Mouse (Mus musculus): ENCODE data around the gene Casp3. TPM values are rescaled to one million over a fixed set of nuclear protein-coding genes. Genes with fewer than 3 reads are reported as not detected.
"Not testable (repeated sequence)": the region's sequence is repeated elsewhere in the genome, so short reads cannot be mapped to it uniquely, and the experiment has no call there.

Gene Casp3
- total RNA-seq (2021), result 1 to 10 TPM; 9.1 to 9.7 TPM
- long read RNA-seq, partial matches to known transcripts, result 0 of 5 reads
- long read RNA-seq, other reads (novel, unspliced or antisense), result 1 of 5 reads

GRCm38 (mm10) chr8:46616879-46617689 lies at the start of gene Casp3, which contains the start of gene Primpol:
Gene Casp3, plus strand, starts transcription at chr8:46617291.
Gene Primpol, minus strand, starts transcription at chr8:46617212.
- DNase-seq (ENCODE audit: low spot score in 2 of 2), result peak; percentile 83 to 93

GRCm38 (mm10) chr8:46567946-46568345 lies 49.1 kb upstream of the Casp3 start:
- no peak for DNase-seq (ENCODE audit: low spot score in 2 of 2)

DNA sequence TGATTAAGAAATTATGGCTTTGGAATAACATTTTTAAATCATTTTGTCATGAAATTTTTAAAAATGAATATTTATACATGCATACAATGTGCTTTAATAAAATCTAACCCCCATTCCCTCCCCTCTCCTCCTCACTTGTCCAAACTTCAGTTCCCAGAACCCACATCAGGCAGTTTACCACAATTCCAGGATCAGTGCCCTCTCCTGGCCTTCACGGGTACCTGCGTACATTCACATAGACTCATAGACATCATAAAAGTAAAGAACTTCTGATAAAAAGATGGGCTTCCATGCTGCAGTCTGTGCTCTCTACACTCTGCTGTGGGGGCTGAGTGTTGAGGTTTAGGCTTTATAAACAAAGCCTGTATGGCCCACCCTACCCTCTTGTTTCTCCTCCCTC lies 48.1 kb upstream of the Casp3 start:
- DNase-seq (ENCODE audit: low spot score in 2 of 2), result no peak

- DNase-seq (ENCODE audit: low spot score in 2 of 2), result no peak
Measured at GRCm38 (mm10) chr8:46569659-46570441, 47.2 kb upstream of the Casp3 start.

GRCm38 (mm10) chr8:46570673-46571072 lies 46.4 kb upstream of the Casp3 start:
- no peak for DNase-seq (ENCODE audit: low spot score in 2 of 2)

DNA sequence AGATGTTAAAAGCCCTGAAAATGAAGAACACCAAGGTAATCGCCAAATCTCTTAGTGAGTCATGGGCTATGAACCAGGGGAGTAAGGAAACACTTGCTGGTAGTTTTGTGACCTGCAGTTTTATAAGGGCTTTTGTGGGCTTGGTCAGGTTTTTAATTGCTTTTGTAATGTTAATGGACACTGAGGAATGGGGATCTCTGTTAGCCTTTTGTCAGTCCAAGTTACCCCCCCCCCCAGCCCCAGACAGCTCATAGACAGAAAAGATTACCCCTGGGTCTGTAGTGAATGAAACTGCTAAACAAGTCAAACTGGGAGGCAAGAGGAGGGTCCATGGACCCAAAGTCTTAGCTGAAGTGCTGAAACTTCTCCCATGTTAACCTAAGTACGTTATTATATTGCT lies 43.6 kb upstream of the Casp3 start:
- DNase-seq (ENCODE audit: low spot score in 2 of 2), result no peak

GRCm38 (mm10) chr8:46573964-46574363 lies 43.1 kb upstream of the Casp3 start:
- DNase-seq (ENCODE audit: low spot score in 2 of 2), result no peak

DNA sequence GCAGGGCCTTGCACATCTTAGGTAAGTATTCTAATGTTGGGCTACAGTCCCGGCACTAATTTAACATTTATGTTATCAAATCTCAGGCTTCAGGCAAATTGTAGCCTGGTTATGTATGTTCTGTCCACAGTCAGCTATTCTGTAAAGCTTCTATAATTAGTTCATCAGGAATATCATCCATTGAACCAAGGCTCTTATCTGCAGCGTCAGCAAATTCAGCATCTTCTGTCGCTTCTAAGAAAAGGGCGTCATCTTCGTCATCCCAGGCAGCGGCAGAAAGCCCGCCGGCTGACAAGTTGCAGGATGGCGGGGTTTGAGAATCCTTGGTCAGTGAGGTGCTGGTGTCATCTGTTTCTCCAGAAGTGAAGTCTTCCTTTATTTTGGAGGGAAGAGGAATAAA lies 38.3 kb upstream of the Casp3 start:
- DNase-seq (ENCODE audit: low spot score in 2 of 2), result no peak

DNA sequence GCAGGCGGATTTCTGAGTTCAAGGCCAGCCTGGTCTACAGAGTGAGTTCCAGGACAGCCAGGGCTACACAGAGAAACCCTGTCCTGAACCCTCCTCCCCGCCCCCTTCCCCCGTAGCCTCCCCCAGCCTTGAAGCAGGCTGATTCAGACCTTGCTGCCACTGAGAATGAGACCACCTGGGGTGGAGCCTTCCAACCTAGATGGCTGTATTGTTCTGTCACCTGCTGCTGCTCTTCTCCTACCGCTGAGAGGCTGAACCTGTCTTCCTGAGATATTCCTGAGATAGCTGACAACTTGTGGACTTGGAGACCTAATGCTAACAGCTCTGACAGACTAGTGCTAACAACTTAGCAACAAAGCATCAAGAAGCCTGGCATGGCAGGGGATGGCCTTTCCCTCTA lies 32.8 kb upstream of the Casp3 start:
- not testable (repeated sequence) for DNase-seq (ENCODE audit: low spot score in 2 of 2)

DNA sequence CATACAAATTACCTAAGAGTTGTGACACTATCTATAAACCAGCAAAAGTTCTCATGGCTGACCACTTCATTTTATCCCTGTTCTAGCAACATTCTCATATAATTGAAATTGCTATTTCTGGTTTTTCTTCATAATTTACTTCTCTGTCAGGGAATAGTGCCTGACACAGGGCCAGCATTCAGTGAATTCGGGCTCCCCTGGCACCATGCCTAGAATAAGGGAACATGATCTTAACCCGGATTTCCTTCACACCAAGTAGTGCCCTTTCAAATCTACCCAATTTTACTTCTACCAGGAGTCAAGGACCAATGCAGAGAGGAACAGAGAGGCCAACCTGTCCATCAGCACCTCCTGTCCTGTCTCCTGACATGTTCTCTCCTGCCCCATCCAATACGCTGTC lies 31.5 kb upstream of the Casp3 start:
- DNase-seq (ENCODE audit: low spot score in 2 of 2), result no peak

DNA sequence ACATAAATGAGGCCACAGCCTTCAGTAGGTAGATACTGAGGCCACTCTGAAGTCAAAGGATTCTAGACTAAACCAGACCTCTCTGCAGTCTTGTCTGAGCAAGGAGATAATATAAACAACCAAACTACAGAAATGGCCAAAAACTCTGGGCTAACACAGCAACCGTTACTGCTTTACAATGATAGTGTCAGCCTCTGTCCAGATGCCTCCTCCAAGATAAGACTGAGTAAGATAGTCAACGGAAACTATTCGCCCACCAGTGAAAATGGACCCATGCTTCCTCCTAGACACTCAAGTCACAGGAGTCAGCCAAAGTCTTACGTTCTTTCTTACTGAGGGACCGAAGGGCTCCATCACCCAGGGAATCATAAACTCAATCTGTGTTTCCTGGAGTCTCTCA lies 29.2 kb upstream of the Casp3 start:
- DNase-seq (ENCODE audit: low spot score in 2 of 2), result no peak

DNA sequence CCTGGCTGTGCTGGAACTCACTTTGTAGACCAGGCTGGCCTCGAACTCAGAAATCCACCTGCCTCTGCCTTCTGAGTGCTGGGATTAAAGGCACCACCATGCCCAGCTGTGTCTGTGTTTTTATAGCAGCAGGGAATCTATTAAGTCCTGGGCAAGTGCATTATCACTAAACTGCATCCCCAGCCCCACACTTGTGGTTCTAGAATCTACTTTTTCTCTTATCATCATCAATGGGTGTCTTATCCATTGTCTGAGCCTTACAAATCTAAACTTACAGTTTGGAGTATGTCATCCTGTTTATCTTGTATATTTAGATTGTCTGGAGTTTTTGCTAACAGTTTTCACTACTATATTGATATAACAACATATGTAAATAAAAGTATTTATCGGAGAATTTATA lies 28.4 kb upstream of the Casp3 start:
- DNase-seq (ENCODE audit: low spot score in 2 of 2), result no peak

DNA sequence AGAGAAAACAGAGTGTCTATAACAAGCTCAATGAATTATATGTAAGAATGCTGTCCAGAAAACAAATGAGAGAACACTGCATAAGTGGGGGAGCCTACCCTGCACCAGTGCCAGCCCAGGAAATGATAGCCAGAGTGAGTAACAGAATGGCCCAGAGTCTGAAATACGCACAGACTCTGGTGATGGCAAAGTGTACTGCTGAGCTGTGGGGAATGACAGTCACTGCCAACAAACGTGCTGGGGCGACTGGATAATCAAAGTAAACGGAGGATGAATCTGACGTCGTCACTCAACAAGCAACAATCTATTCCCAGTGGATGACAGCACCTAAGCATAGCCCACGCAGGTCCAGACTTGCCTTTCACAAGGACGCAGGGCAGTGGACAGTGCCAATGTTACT lies 24.0 kb upstream of the Casp3 start:
- peak in 1 of 2 experiments; percentile 45 for DNase-seq (ENCODE audit: low spot score in 2 of 2)

- no peak for DNase-seq (ENCODE audit: low spot score in 2 of 2)
Measured at GRCm38 (mm10) chr8:46593772-46594171, 23.3 kb upstream of the Casp3 start.

DNA sequence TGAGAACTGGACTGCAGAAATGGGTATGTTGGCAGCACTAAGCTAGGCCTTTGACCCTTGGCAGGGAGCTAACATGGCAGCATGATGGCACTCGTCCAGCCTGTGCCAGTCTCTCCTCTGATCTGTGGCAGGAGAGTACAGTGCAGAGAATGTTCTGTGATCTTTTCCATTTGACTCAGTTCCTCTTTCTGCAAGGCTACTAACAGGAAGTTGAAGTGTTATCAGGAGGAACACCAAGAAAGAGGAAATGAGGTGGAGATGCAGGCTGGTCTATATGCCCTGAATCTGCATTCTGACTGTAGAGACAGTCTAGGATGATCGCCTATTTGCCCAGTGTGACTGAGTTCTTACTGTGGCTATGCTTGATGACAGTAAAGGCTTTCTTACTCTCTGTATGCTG lies 21.5 kb upstream of the Casp3 start:
- DNase-seq (ENCODE audit: low spot score in 2 of 2), result no peak

DNA sequence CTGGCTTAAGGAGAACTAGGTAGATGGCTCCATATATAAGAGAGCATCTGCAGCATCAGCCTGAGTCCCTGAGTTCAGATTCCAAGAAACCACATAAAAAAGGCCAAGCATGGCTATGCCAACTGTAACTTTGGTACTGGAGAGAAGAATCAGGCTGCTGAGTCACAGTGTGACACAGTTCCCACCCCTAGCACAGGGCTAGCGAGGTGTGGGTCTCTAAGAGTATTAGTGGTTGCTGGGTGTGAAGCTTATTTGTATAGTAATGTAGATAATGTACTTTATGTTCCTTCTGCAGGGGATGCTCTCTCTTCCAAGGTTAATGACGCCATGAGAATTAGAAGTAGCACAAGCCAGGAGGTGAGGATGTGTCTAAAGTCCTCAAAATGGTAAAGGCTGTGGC lies 20.6 kb upstream of the Casp3 start:
- DNase-seq (ENCODE audit: low spot score in 2 of 2), result no peak

- DNase-seq (ENCODE audit: low spot score in 2 of 2), result no peak
Measured at GRCm38 (mm10) chr8:46597411-46597810, 19.7 kb upstream of the Casp3 start.

DNA sequence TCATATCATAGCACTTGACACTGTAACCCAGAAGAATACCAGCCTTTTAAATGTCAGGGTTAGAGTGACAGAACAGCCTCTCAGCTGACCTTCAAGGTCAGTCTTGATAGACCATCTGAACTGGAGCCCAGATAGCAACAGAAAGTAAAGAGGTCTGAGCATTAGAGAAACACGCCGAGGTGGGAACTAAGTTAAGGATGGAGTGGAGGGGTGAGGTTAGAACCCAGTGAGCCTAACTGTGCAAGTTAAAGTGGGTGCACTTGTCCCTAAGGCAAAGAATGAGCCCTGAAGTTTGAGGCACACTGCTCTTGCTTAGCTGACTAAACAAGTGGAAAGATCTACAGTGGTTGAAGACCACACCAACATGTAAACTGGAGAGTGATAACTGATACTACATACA lies 19.0 kb upstream of the Casp3 start:
- no peak for DNase-seq (ENCODE audit: low spot score in 2 of 2)

- no peak for DNase-seq (ENCODE audit: low spot score in 2 of 2)
Measured at GRCm38 (mm10) chr8:46598753-46599152, 18.3 kb upstream of the Casp3 start.

GRCm38 (mm10) chr8:46599314-46599904 lies 17.7 kb upstream of the Casp3 start:
- no peak for DNase-seq (ENCODE audit: low spot score in 2 of 2)

GRCm38 (mm10) chr8:46600959-46601707 lies 16.0 kb upstream of the Casp3 start:
- DNase-seq (ENCODE audit: low spot score in 2 of 2), result no peak
